Mouse (Mus musculus) heart, adult 2 months (tissue): Measurements from ENCODE around the gene Ppfia1. TPM values are rescaled to one million over a fixed set of nuclear protein-coding genes. Genes with fewer than 3 reads are reported as not detected.

ENCODE experiments used
- DNase-seq, 2 experiments: peaks; one replicate each; pipeline ENCODE4 v3.0.0; 2021
- H3K27ac ChIP-seq: fragments of 200-600 bp; 2 replicates; pipeline ENCODE4 v1.8.1; 2022
- H3K27me3 ChIP-seq: fragments of 200-500 bp; 2 replicates; pipeline ENCODE4 v1.6.1; 2012; ENCODE audit warnings: mild to moderate bottlenecking, low read length, inconsistent platforms, mixed read lengths; ENCODE audit not compliant: control insufficient read depth, insufficient read depth
- H3K36me3 ChIP-seq: fragments of 200-500 bp; 2 replicates; pipeline ENCODE4 v1.6.1; 2012; ENCODE audit warnings: low read length, inconsistent platforms; ENCODE audit not compliant: control insufficient read depth, insufficient read depth
- H3K4me1 ChIP-seq: fragments of 200-500 bp; 2 replicates; pipeline ENCODE4 v1.6.1; 2011; ENCODE audit warnings: low read length; ENCODE audit not compliant: control insufficient read depth, insufficient read depth
- H3K4me3 ChIP-seq: fragments of 200-600 bp; 2 replicates; pipeline ENCODE4 v1.8.1; 2022
- H3K79me2 ChIP-seq: fragments of 200-500 bp; replicated peaks from 2 replicates; pipeline ENCODE4 v1.6.1; 2012; ENCODE audit warnings: mild to moderate bottlenecking, inconsistent platforms, low read length, moderate library complexity, mixed read lengths; ENCODE audit not compliant: control insufficient read depth, insufficient read depth
- H3K9ac ChIP-seq: fragments of 200-500 bp; 2 replicates; pipeline ENCODE4 v1.6.1; 2012; ENCODE audit warnings: low read depth, mild to moderate bottlenecking, control low read depth, inconsistent platforms, low read length, mixed read lengths
- CTCF ChIP-seq: fragments of 200-600 bp; IDR thresholded peaks from 2 replicates; pipeline ENCODE4 v1.8.1; 2022; ENCODE audit warnings: antibody characterized with exemption, mild to moderate bottlenecking, moderate library complexity
- EP300 ChIP-seq: fragments of 200-500 bp; IDR thresholded peaks from 2 replicates; pipeline ENCODE4 v1.6.1; 2011; ENCODE audit warnings: low read depth, low read length, control low read depth; ENCODE audit not compliant: insufficient read depth
- POLR2A ChIP-seq: fragments of 200-500 bp; IDR thresholded peaks from 2 replicates; pipeline ENCODE4 v1.6.1; 2011; ENCODE audit warnings: mild to moderate bottlenecking, low read depth, low read length, control low read depth; ENCODE audit not compliant: insufficient read depth
- WGBS: fragments of 180-500 bp; shearing (Covaris S2); methylation state at CpG from one replicate; pipeline ENCODE4 v1.1.7; 2018; 5-methylcytosine and 5-hydroxymethylcytosine counted together
- intact Hi-C: fragments of 180-260 bp; cut with DNase I; formaldehyde crosslinking; loops from one replicate; pipeline ENCODE4 v1.15.1; 2025
- polyA plus RNA-seq: library from polyadenylated mRNA; depleted of rRNA; stranded (reverse); fragments of >200 nt; gene quantifications from 2 replicates; pipeline ENCODE4 v1.2.3, GENCODE M21; 2012
- total RNA-seq, 2 experiments: library from RNA; stranded (reverse); gene quantifications; 2 replicates each; pipeline ENCODE4 v1.2.3; 2021

The Ppfia1 gene
- total and polyA plus RNA-seq, 3 experiments, result 27.0 to 46.0 (median 41.4) TPM

DNA sequence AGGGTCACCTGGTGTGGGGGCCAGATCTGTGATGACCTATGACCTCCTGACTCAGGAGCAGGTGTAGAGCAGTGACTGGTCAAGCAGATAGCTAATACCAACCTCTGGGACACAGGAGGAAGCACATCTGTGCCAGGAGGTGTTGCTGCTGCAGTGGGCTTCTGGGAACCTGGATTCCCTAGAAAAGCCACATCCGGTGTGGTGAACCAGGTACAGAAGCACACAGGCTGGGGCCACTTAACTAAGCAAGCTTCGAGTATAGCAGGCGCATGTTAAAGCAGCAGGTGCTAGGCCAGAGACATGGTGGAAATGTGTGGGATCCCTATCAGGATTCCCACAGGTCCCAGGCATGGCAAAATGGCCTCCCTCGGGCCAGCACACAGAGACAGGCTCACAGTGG is 7.1 kb upstream of the Ppfia1 start:
- no peaks in the 10 kb centered on the region for H3K36me3 ChIP-seq
- H3K4me3 ChIP-seq, result no peak overlapping the region
- H3K79me2 ChIP-seq, result no peaks in the 10 kb centered on the region
- no peak overlapping the region for H3K9ac ChIP-seq
- H3K27me3 ChIP-seq, result no peaks in the 10 kb centered on the region
- TF ChIP-seq EP300 (no peak), CTCF (no peak), POLR2A (no peak)
- WGBS, result 78% methylated on average over 4 of the region's 4 CpGs
- DNase-seq, result no peak
- no peak overlapping the region for H3K27ac ChIP-seq
- no peaks in the 10 kb centered on the region for H3K4me1 ChIP-seq
- intact Hi-C loops, result no loop called here

DNA sequence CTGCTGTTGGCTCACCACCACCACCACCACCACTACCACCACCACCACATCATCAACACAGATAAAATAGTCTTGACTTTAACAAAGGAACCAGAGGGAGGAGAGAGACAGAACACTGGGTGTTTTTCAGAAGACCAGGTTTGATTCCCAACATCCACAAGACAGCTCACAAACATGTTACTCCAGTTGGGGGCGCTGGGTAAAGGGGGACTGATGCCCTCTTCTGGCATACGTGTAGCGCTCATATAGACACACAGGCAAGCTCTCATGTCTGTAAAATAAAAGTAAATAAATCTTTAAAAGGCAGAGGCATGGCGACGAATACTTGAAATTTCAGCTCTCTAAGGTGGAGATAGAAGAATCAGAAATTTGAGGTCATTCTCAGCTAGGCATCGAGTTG is 5.0 kb upstream of the Ppfia1 start:
- WGBS, result 62% methylated on average over 6 of the region's 6 CpGs
- H3K4me1 ChIP-seq, result peaks cover 2% of the 10 kb centered on the region
- H3K79me2 ChIP-seq, result no peaks in the 10 kb centered on the region
- H3K27ac ChIP-seq, result no peak overlapping the region
- TF ChIP-seq POLR2A, result no peak
- TF ChIP-seq CTCF, result no peak
- no peak for TF ChIP-seq EP300
- H3K27me3 ChIP-seq, result no peaks in the 10 kb centered on the region
- no peak for DNase-seq
- no peaks in the 10 kb centered on the region for H3K36me3 ChIP-seq
- no peak overlapping the region for H3K9ac ChIP-seq
- no peak overlapping the region for H3K4me3 ChIP-seq
- intact Hi-C loops, result no loop called here

GRCm38 (mm10) chr7:144554123-144554472 is 569 bp upstream of the Ppfia1 start:
- peaks cover 3% of the 10 kb centered on the region for H3K79me2 ChIP-seq
- H3K9ac ChIP-seq, result peak overlapping the region; percentile 65
- intact Hi-C loops, result loop anchor here (5.0 kb wide), 1 partner anchor 82 kb away; the partner anchor contains the start of gene Cttn
- WGBS, result 19% methylated on average over 8 of the region's 8 CpGs
- H3K4me3 ChIP-seq, result peak overlapping the region; percentile 84
- peaks cover 9% of the 10 kb centered on the region for H3K36me3 ChIP-seq
- peak overlapping the region; percentile 80 for H3K27ac ChIP-seq
- DNase-seq, result no peak
- no peaks in the 10 kb centered on the region for H3K27me3 ChIP-seq
- peaks cover 7% of the 10 kb centered on the region for H3K4me1 ChIP-seq
- TF ChIP-seq EP300, result 0 out of 2 replicates have a peak, but pooled peaks have one; percentile 7
- no peak for TF ChIP-seq POLR2A
- TF ChIP-seq CTCF, result no peak

DNA sequence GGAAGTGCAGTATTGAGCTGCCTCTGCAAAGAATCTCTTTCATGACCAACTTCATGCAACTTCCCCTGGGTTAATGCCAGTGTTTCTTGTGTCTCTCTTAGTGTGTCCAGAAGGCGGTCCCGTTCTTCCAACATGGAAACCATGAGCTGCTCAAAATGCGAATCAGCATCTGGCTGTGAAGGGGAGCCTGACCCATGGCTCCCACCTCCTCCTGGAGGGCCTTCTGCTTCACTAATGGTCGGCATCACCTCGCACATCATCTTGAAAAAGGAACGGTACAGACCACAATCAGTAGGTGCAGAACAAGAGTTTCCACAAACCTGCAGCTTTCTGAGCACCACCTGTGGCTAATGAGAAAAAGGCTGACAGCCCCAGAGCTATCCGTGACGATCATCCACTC is 1.3 kb downstream of the Ppfia1 start:
- H3K9ac ChIP-seq, result no peak overlapping the region; the same call in 1 of the 2 replicates
- no peak for DNase-seq
- peaks cover 3% of the 10 kb centered on the region for H3K79me2 ChIP-seq
- peaks cover 7% of the 10 kb centered on the region for H3K4me1 ChIP-seq
- no peaks in the 10 kb centered on the region for H3K27me3 ChIP-seq
- TF ChIP-seq EP300, result no peak
- TF ChIP-seq POLR2A, result no peak
- TF ChIP-seq CTCF, result no peak
- intact Hi-C loops, result loop anchor here (2.0 to 5.0 kb wide), 2 partner anchors 31 to 80 kb away; partner anchors contain the start of genes Cttn and Fadd
- H3K36me3 ChIP-seq, result peaks cover 21% of the 10 kb centered on the region
- peak overlapping the region; percentile 80 for H3K27ac ChIP-seq
- peak overlapping the region; percentile 84; the same call in 1 of the 2 replicates for H3K4me3 ChIP-seq
- WGBS, result 77% methylated on average over 8 of the region's 8 CpGs

DNA sequence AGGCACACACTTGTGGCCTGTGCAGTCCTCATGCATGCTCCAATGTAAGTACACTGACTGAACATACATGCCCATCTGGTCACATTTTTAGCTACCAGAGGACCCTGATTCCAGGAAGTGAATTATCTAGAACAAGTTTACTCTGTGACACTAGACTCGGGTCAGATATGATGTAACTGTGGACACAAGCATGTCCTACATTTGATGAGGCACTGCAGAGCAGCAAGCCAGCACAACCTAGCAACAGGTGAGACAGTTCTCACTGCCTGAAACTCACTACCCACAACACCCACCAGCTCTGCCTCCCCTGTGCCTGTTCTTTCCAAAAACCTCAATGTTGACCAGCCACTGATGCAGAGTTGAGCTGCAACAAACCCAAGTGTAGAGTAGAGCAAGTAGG is 2.7 kb downstream of the Ppfia1 start:
- DNase-seq, result no peak
- TF ChIP-seq CTCF (no peak), EP300 (no peak), POLR2A (no peak)
- no peak overlapping the region for H3K27ac ChIP-seq
- H3K36me3 ChIP-seq, result peaks cover 24% of the 10 kb centered on the region
- no peaks in the 10 kb centered on the region for H3K27me3 ChIP-seq
- WGBS, result 13% methylated on average over 1 of the region's 1 CpGs
- intact Hi-C loops, result loop anchor here (5.0 kb wide), 1 partner anchor 79 kb away; the partner anchor contains the start of gene Cttn
- no peak overlapping the region for H3K4me3 ChIP-seq
- H3K79me2 ChIP-seq, result peaks cover 3% of the 10 kb centered on the region
- H3K9ac ChIP-seq, result no peak overlapping the region
- peaks cover 9% of the 10 kb centered on the region for H3K4me1 ChIP-seq

- 93% methylated on average over 2 of the region's 2 CpGs for WGBS
- Histone ChIP-seq H3K27me3 (no peaks in the 10 kb centered on the region), H3K9ac (no peak overlapping the region), H3K79me2 (peaks cover 3% of the 10 kb centered on the region), H3K36me3 (peaks cover 26% of the 10 kb centered on the region), H3K27ac (no peak overlapping the region), H3K4me1 (peaks cover 9% of the 10 kb centered on the region), H3K4me3 (no peak overlapping the region)
- intact Hi-C loops, result loop anchor here (5.0 kb wide), 1 partner anchor 78 kb away; the partner anchor contains the start of gene Cttn
- DNase-seq, result no peak
- TF ChIP-seq CTCF (peak; percentile 38), EP300 (no peak)
These were observed 3.5 kb downstream of the Ppfia1 start for GRCm38 (mm10) chr7:144549904-144550566.
